Mouse (Mus musculus): ENCODE measurements around the gene Ralgps1.

The Ralgps1 gene

GRCm38 (mm10) chr2:33274719-33275490 is 96.4 kb downstream of the Ralgps1 start:
- DNase-seq: no peak

GRCm38 (mm10) chr2:33272665-33273439 is 98.4 kb downstream of the Ralgps1 start:
- DNase-seq: no peak

- no peak for DNase-seq
Measured at GRCm38 (mm10) chr2:33271511-33271910, 99.8 kb downstream of the Ralgps1 start.

GRCm38 (mm10) chr2:33270569-33270968 is 100.7 kb downstream of the Ralgps1 start:
- DNase-seq: no peak

GRCm38 (mm10) chr2:33269132-33269493 is 102.2 kb downstream of the Ralgps1 start:
- DNase-seq: no peak

- no peak for DNase-seq
Measured at GRCm38 (mm10) chr2:33268384-33269131, 102.7 kb downstream of the Ralgps1 start.

- no peak for DNase-seq
Measured at GRCm38 (mm10) chr2:33267075-33267474, 104.2 kb downstream of the Ralgps1 start.

- DNase-seq: no peak
Measured at GRCm38 (mm10) chr2:33265793-33266192, 105.5 kb downstream of the Ralgps1 start.

- DNase-seq: no peak
Measured at GRCm38 (mm10) chr2:33261475-33261874, 109.8 kb downstream of the Ralgps1 start.

GRCm38 (mm10) chr2:33260772-33261171 is 110.5 kb downstream of the Ralgps1 start:
- no peak for DNase-seq

GRCm38 (mm10) chr2:33256769-33257537 is 114.3 kb downstream of the Ralgps1 start:
- DNase-seq: no peak

GRCm38 (mm10) chr2:33254318-33254985 is 116.8 kb downstream of the Ralgps1 start:
- no peak for DNase-seq

- no peak for DNase-seq
Measured at GRCm38 (mm10) chr2:33253572-33254190, 117.6 kb downstream of the Ralgps1 start.

- no peak for DNase-seq
Measured at GRCm38 (mm10) chr2:33252751-33253150, 118.5 kb downstream of the Ralgps1 start.

- no peak for DNase-seq
Measured at GRCm38 (mm10) chr2:33249922-33250633, 121.2 kb downstream of the Ralgps1 start.

- DNase-seq: no peak
Measured at GRCm38 (mm10) chr2:33248549-33248948, 122.7 kb downstream of the Ralgps1 start.

- no peak for DNase-seq
Measured at GRCm38 (mm10) chr2:33246841-33247240, 124.4 kb downstream of the Ralgps1 start.

GRCm38 (mm10) chr2:33245350-33245749 is 125.9 kb downstream of the Ralgps1 start:
- DNase-seq: no peak

GRCm38 (mm10) chr2:33244880-33245279 is 126.4 kb downstream of the Ralgps1 start:
- no peak for DNase-seq

GRCm38 (mm10) chr2:33237581-33237980 is 133.7 kb downstream of the Ralgps1 start:
- DNase-seq: no peak

- DNase-seq: no peak
Measured at GRCm38 (mm10) chr2:33234848-33235247, 136.4 kb downstream of the Ralgps1 start.

Measured in thymus, adult 18-20 months (tissue).